Mouse (Mus musculus) c-Kit-positive CD71-positive TER-119-positive erythroid progenitor cells, embryonic 14.5 days (primary cell): Measurements from ENCODE around the gene Saysd1.
A peak's percentile ranks its signal among the peaks of the same experiment; 100 is the strongest.

ENCODE experiments used
- DNase-seq: peaks from one replicate; pipeline ENCODE4 v3.0.0-alpha.2; 2013; ENCODE audit warnings: low spot score

The Saysd1 gene

GRCm38 (mm10) chr14:20110945-20111344 lies 27.4 kb downstream of the Saysd1 start:
- DNase-seq: no peak

GRCm38 (mm10) chr14:20106271-20106670 lies 32.1 kb downstream of the Saysd1 start:
- DNase-seq: no peak

- DNase-seq: no peak
These were observed 35.1 kb downstream of the Saysd1 start for GRCm38 (mm10) chr14:20103207-20103606.

GRCm38 (mm10) chr14:20098061-20098460 lies 40.3 kb downstream of the Saysd1 start:
- no peak for DNase-seq

- no peak for DNase-seq
These were observed 43.4 kb downstream of the Saysd1 start for GRCm38 (mm10) chr14:20094942-20095341.

- DNase-seq: no peak
These were observed 44.8 kb downstream of the Saysd1 start for GRCm38 (mm10) chr14:20093493-20093892.

GRCm38 (mm10) chr14:20084335-20084734 lies 54.0 kb downstream of the Saysd1 start:
- DNase-seq: no peak

GRCm38 (mm10) chr14:20082536-20083325 lies 55.6 kb downstream of the Saysd1 start:
- DNase-seq: peak; percentile 77

- DNase-seq: no peak
These were observed 56.3 kb downstream of the Saysd1 start for GRCm38 (mm10) chr14:20081937-20082533.

- no peak for DNase-seq
These were observed 57.2 kb downstream of the Saysd1 start for GRCm38 (mm10) chr14:20081084-20081483.

- DNase-seq: no peak
These were observed 61.2 kb downstream of the Saysd1 start for GRCm38 (mm10) chr14:20077181-20077580.

- no peak for DNase-seq
These were observed 62.8 kb downstream of the Saysd1 start for GRCm38 (mm10) chr14:20075544-20075943.

GRCm38 (mm10) chr14:20074759-20075158 lies 63.6 kb downstream of the Saysd1 start:
- DNase-seq: no peak

GRCm38 (mm10) chr14:20070629-20071028 lies 67.7 kb downstream of the Saysd1 start:
- no peak for DNase-seq

GRCm38 (mm10) chr14:20068365-20068764 lies 70.0 kb downstream of the Saysd1 start:
- no peak for DNase-seq

GRCm38 (mm10) chr14:20067293-20068074 lies 70.8 kb downstream of the Saysd1 start:
- peak; percentile 42 for DNase-seq

- DNase-seq: no peak
These were observed 73.6 kb downstream of the Saysd1 start for GRCm38 (mm10) chr14:20064771-20065170.

GRCm38 (mm10) chr14:20048481-20048835 lies 89.9 kb downstream of the Saysd1 start:
- no peak for DNase-seq

GRCm38 (mm10) chr14:20047814-20048480 lies 90.4 kb downstream of the Saysd1 start:
- DNase-seq: no peak

- no peak for DNase-seq
These were observed 91.0 kb downstream of the Saysd1 start for GRCm38 (mm10) chr14:20047291-20047690.

GRCm38 (mm10) chr14:20044036-20044435 lies 94.3 kb downstream of the Saysd1 start:
- DNase-seq: no peak

- DNase-seq: no peak
These were observed 96.5 kb downstream of the Saysd1 start for GRCm38 (mm10) chr14:20041836-20042235.
